Mouse (Mus musculus): ENCODE results near the gene Myrf. TPM values are rescaled to one million over a fixed set of nuclear protein-coding genes. Genes with fewer than 3 reads are reported as not detected.

Myrf gene
- polyA plus RNA-seq, 2 experiments = 3.5 to 6.4 TPM

GRCm38 (mm10) chr19:10268851-10269250 lies 28.3 kb upstream of the Myrf start:
- Histone ChIP-seq H3K4me2 (ENCODE audit: low read depth) (no peak overlapping the region), H3K9ac (replicated peaks) (no peak overlapping the region), H3K27ac (no peak overlapping the region), H3K4me3 (ENCODE audit: insufficient read depth in 1 of 2, low read depth in 2 of 2, low read length in 2 of 2) (no peak overlapping the region), H3K36me3 (replicated peaks; ENCODE audit: control insufficient read depth, insufficient read depth, low read depth) (no peaks in the 10 kb centered on the region), H3K9me3 (ENCODE audit: control insufficient read depth, low read length) (no peaks in the 10 kb centered on the region), H3K27me3 (ENCODE audit: control insufficient read depth, insufficient read depth, low read length) (no peaks in the 10 kb centered on the region), H3K4me1 (replicated peaks; ENCODE audit: control insufficient read depth in 2 of 2, insufficient read depth in 2 of 2, low read length in 1 of 2) (no peaks in the 10 kb centered on the region)
- ATAC-seq (ENCODE audit: insufficient read depth) (no peak), DNase-seq (ENCODE audit: low read depth in 3 of 3, low spot score in 3 of 3) (no peak)
- TF ChIP-seq EP300 (IDR thresholded peaks at IDR 0.05; ENCODE audit: low read depth) (no peak), CTCF (IDR thresholded peaks at IDR 0.05; ENCODE audit: low read depth) (no peak)
- WGBS (ENCODE audit: insufficient replicate concordance) = 69% methylated on average over 15 of the region's 15 CpGs

GRCm38 (mm10) chr19:10267953-10268352 lies 27.4 kb upstream of the Myrf start:
- peak in 2 of 3 experiments; percentile 26 to 27 for DNase-seq (ENCODE audit: low read depth in 3 of 3, low spot score in 3 of 3)
- TF ChIP-seq EP300 (IDR thresholded peaks at IDR 0.05; ENCODE audit: low read depth) (no peak), CTCF (IDR thresholded peaks at IDR 0.05; ENCODE audit: low read depth) (0 out of 2 replicates have a peak, but pooled peaks have one; percentile 5)
- ATAC-seq (ENCODE audit: insufficient read depth) = peak; percentile 48
- WGBS (ENCODE audit: insufficient replicate concordance) = 71% methylated on average over 10 of the region's 10 CpGs
- Histone ChIP-seq H3K4me1 (replicated peaks; ENCODE audit: control insufficient read depth in 2 of 2, insufficient read depth in 2 of 2, low read length in 1 of 2) (no peaks in the 10 kb centered on the region), H3K9ac (replicated peaks) (no peak overlapping the region), H3K36me3 (replicated peaks; ENCODE audit: control insufficient read depth, insufficient read depth, low read depth) (no peaks in the 10 kb centered on the region), H3K27me3 (ENCODE audit: control insufficient read depth, insufficient read depth, low read length) (no peaks in the 10 kb centered on the region), H3K9me3 (ENCODE audit: control insufficient read depth, low read length) (no peaks in the 10 kb centered on the region), H3K27ac (no peak overlapping the region), H3K4me2 (ENCODE audit: low read depth) (no peak overlapping the region), H3K4me3 (ENCODE audit: insufficient read depth in 1 of 2, low read depth in 2 of 2, low read length in 2 of 2) (no peak overlapping the region)

DNA sequence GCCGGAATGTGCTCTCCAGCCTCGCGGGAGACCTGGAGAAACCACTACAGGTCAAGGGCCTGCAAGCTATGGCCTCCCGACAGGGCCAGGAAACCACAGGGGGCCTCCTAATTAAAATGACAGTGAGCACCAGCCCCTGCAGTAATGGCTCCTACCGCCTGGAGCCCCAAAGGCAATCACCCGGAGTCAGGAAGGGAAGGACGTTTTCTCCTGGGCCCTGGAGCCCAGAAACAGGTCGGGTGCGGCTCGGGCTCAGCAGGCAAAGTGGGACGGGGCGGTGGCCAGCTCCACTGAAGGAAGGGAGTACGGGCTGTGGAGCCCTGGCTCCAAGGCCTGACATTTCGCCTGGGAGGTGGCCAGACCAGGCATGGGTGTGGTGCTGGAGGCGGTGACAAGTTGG lies 26.5 kb upstream of the Myrf start:
- H3K36me3 ChIP-seq (replicated peaks; ENCODE audit: control insufficient read depth, insufficient read depth, low read depth) = no peaks in the 10 kb centered on the region
- H3K4me3 ChIP-seq (ENCODE audit: insufficient read depth in 1 of 2, low read depth in 2 of 2, low read length in 2 of 2) = no peak overlapping the region
- H3K9me3 ChIP-seq (ENCODE audit: control insufficient read depth, low read length) = no peaks in the 10 kb centered on the region
- DNase-seq (ENCODE audit: low read depth in 3 of 3, low spot score in 3 of 3) (no peak), ATAC-seq (ENCODE audit: insufficient read depth) (no peak)
- no peak overlapping the region for H3K9ac ChIP-seq (replicated peaks)
- H3K27ac ChIP-seq = no peak overlapping the region
- no peaks in the 10 kb centered on the region for H3K4me1 ChIP-seq (replicated peaks; ENCODE audit: control insufficient read depth in 2 of 2, insufficient read depth in 2 of 2, low read length in 1 of 2)
- H3K27me3 ChIP-seq (ENCODE audit: control insufficient read depth, insufficient read depth, low read length) = no peaks in the 10 kb centered on the region
- no peak for TF ChIP-seq CTCF (IDR thresholded peaks at IDR 0.05; ENCODE audit: low read depth)
- TF ChIP-seq EP300 (IDR thresholded peaks at IDR 0.05; ENCODE audit: low read depth) = no peak
- no peak overlapping the region for H3K4me2 ChIP-seq (ENCODE audit: low read depth)
- 20% methylated on average over 15 of the region's 15 CpGs for WGBS (ENCODE audit: insufficient replicate concordance)

GRCm38 (mm10) chr19:10266196-10266850 lies 25.8 kb upstream of the Myrf start:
- Histone ChIP-seq H3K4me3 (ENCODE audit: insufficient read depth in 1 of 2, low read depth in 2 of 2, low read length in 2 of 2) (no peak overlapping the region), H3K27me3 (ENCODE audit: control insufficient read depth, insufficient read depth, low read length) (no peaks in the 10 kb centered on the region), H3K4me2 (ENCODE audit: low read depth) (no peak overlapping the region), H3K9me3 (ENCODE audit: control insufficient read depth, low read length) (no peaks in the 10 kb centered on the region), H3K27ac (no peak overlapping the region), H3K4me1 (replicated peaks; ENCODE audit: control insufficient read depth in 2 of 2, insufficient read depth in 2 of 2, low read length in 1 of 2) (no peaks in the 10 kb centered on the region), H3K9ac (replicated peaks) (no peak overlapping the region), H3K36me3 (replicated peaks; ENCODE audit: control insufficient read depth, insufficient read depth, low read depth) (no peaks in the 10 kb centered on the region)
- 21% methylated on average over 14 of the region's 14 CpGs for whole genome bisulfite sequencing (ENCODE audit: insufficient replicate concordance)
- TF ChIP-seq CTCF (IDR thresholded peaks at IDR 0.05; ENCODE audit: low read depth) (peak; percentile 84), EP300 (IDR thresholded peaks at IDR 0.05; ENCODE audit: low read depth) (no peak)
- peak; percentile 47; the same call in 1 of the 2 replicates for ATAC-seq (ENCODE audit: insufficient read depth)
- DNase-seq (ENCODE audit: low read depth in 3 of 3, low spot score in 3 of 3) = peak in 2 of 3 experiments; percentile 20 to 37

DNA sequence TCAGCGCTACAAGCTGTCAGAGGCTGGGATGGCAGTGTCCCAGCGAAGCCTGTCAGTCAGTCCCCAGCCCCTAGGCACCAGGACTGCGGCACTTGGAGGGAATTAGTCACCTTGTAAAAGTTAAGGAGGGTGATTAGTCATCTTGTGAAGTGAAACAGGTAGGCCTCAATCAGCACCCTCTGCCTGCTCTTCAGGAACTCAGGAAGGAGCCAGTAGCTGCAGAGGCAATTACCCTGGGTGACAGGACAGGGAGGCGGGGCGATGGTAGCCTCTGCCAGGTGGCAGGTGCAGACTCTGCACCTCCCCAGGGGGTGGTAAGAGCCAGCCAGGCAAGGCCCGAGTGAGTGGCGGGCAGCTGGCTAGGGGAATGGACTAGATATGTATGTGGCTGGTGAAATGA lies 20.8 kb upstream of the Myrf start:
- ATAC-seq (ENCODE audit: insufficient read depth) (no peak), DNase-seq (ENCODE audit: low read depth in 3 of 3, low spot score in 3 of 3) (no peak)
- Histone ChIP-seq H3K9me3 (ENCODE audit: control insufficient read depth, low read length) (no peaks in the 10 kb centered on the region), H3K36me3 (replicated peaks; ENCODE audit: control insufficient read depth, insufficient read depth, low read depth) (no peaks in the 10 kb centered on the region), H3K4me2 (ENCODE audit: low read depth) (no peak overlapping the region), H3K27ac (no peak overlapping the region), H3K27me3 (ENCODE audit: control insufficient read depth, insufficient read depth, low read length) (no peaks in the 10 kb centered on the region), H3K9ac (replicated peaks) (no peak overlapping the region), H3K4me3 (ENCODE audit: insufficient read depth in 1 of 2, low read depth in 2 of 2, low read length in 2 of 2) (no peak overlapping the region), H3K4me1 (replicated peaks; ENCODE audit: control insufficient read depth in 2 of 2, insufficient read depth in 2 of 2, low read length in 1 of 2) (no peaks in the 10 kb centered on the region)
- 62% methylated on average over 7 of the region's 7 CpGs for WGBS (ENCODE audit: insufficient replicate concordance)
- TF ChIP-seq EP300 (IDR thresholded peaks at IDR 0.05; ENCODE audit: low read depth) (no peak), CTCF (IDR thresholded peaks at IDR 0.05; ENCODE audit: low read depth) (no peak)
